Mouse (Mus musculus) kidney, postnatal 36 days (tissue): ENCODE results near the gene Mlycd.

Experiments used
- DNase-seq, 2 experiments: peaks; one replicate each; pipeline ENCODE4 v3.0.0; 2021 to 2022; ENCODE audit warnings: mixed read lengths in 2 of 2

The Mlycd gene

GRCm38 (mm10) chr8:119433582-119434174, 39.0 kb downstream of the Mlycd start, which contains the start of gene Osgin1:
Osgin1 (plus strand) TSS chr8:119434124.
- peak in 1 of 2 experiments; percentile 69 for DNase-seq

GRCm38 (mm10) chr8:119434569-119434968, 39.9 kb downstream of the Mlycd start:
- DNase-seq: no peak

- DNase-seq: no peak
Observed at GRCm38 (mm10) chr8:119435527-119435926, 40.8 kb downstream of the Mlycd start.

GRCm38 (mm10) chr8:119436331-119436730, 41.7 kb downstream of the Mlycd start:
- no peak for DNase-seq

- peak; percentile 94 for DNase-seq
Observed at GRCm38 (mm10) chr8:119436933-119437332, 42.3 kb downstream of the Mlycd start.

- DNase-seq: peak in 1 of 2 experiments; percentile 61
Observed at GRCm38 (mm10) chr8:119437506-119437905, 42.8 kb downstream of the Mlycd start.

GRCm38 (mm10) chr8:119438876-119439275, 44.2 kb downstream of the Mlycd start:
- DNase-seq: peak; percentile 65 to 69

- no peak for DNase-seq
Observed at GRCm38 (mm10) chr8:119439424-119439823, 44.7 kb downstream of the Mlycd start.

GRCm38 (mm10) chr8:119439893-119440249, 45.2 kb downstream of the Mlycd start:
- DNase-seq: peak in 1 of 2 experiments; percentile 29

GRCm38 (mm10) chr8:119440250-119440951, 45.7 kb downstream of the Mlycd start:
- DNase-seq: peak; percentile 92 to 95

- no peak for DNase-seq
Observed at GRCm38 (mm10) chr8:119440952-119441270, 46.2 kb downstream of the Mlycd start.

- no peak for DNase-seq
Observed at GRCm38 (mm10) chr8:119442013-119442412, 47.3 kb downstream of the Mlycd start.

GRCm38 (mm10) chr8:119442970-119443369, 48.3 kb downstream of the Mlycd start:
- no peak for DNase-seq

- DNase-seq: peak; percentile 84 to 94
Observed at GRCm38 (mm10) chr8:119446211-119446989, 51.7 kb downstream of the Mlycd start, which contains the start of gene Necab2. Necab2 (plus strand) TSS chr8:119446719.

GRCm38 (mm10) chr8:119446990-119447780, 52.5 kb downstream of the Mlycd start:
- DNase-seq: no peak

GRCm38 (mm10) chr8:119447781-119448170, 53.1 kb downstream of the Mlycd start:
- DNase-seq: no peak

- DNase-seq: no peak
Observed at GRCm38 (mm10) chr8:119449627-119450026, 54.9 kb downstream of the Mlycd start.

- no peak for DNase-seq
Observed at GRCm38 (mm10) chr8:119451131-119451530, 56.5 kb downstream of the Mlycd start.

GRCm38 (mm10) chr8:119452919-119453318, 58.2 kb downstream of the Mlycd start:
- no peak for DNase-seq

GRCm38 (mm10) chr8:119456045-119456444, 61.4 kb downstream of the Mlycd start:
- no peak for DNase-seq

GRCm38 (mm10) chr8:119459724-119460123, 65.0 kb downstream of the Mlycd start:
- DNase-seq: no peak
